Mouse (Mus musculus) spleen, adult 2 months (tissue): Measurements from ENCODE around the gene Alpk3. TPM values are rescaled to one million over a fixed set of nuclear protein-coding genes. Genes with fewer than 3 reads are reported as not detected.

ENCODE experiments used
- DNase-seq, 2 experiments: peaks; one replicate each; pipeline versions ENCODE4 v3.0.0 to v3.0.0-alpha.2; 2012 to 2021; ENCODE audit warnings: low spot score in 2 of 2, low read depth in 1 of 2
- H3K27ac ChIP-seq: fragments of 200-500 bp; 2 replicates; pipeline ENCODE4 v1.5.1; 2012; ENCODE audit warnings: low read length, inconsistent platforms; ENCODE audit not compliant: insufficient read depth
- H3K27me3 ChIP-seq: fragments of 200-500 bp; 2 replicates; pipeline ENCODE4 v1.6.1; 2012; ENCODE audit warnings: mild to moderate bottlenecking, moderate library complexity, low read length, inconsistent platforms; ENCODE audit not compliant: control insufficient read depth, insufficient read depth
- H3K36me3 ChIP-seq: fragments of 200-500 bp; 2 replicates; pipeline ENCODE4 v1.6.1; 2012; ENCODE audit warnings: mild to moderate bottlenecking, low read length, inconsistent platforms; ENCODE audit not compliant: control insufficient read depth, insufficient read depth
- H3K4me1 ChIP-seq: fragments of 200-500 bp; 2 replicates; pipeline ENCODE4 v1.6.1; 2011; ENCODE audit warnings: inconsistent platforms; ENCODE audit not compliant: control insufficient read depth, insufficient read depth, insufficient read length
- H3K4me3 ChIP-seq: fragments of 200-500 bp; 2 replicates; pipeline ENCODE4 v1.5.1; 2011; ENCODE audit warnings: mild to moderate bottlenecking, inconsistent platforms; ENCODE audit not compliant: insufficient read depth, insufficient read length; ENCODE audit errors: extremely low read depth
- CTCF ChIP-seq: fragments of 200-500 bp; IDR thresholded peaks from 2 replicates; pipeline ENCODE4 v1.5.1; 2011; ENCODE audit warnings: mild to moderate bottlenecking, inconsistent platforms; ENCODE audit not compliant: insufficient read depth, insufficient read length, insufficient replicate concordance; ENCODE audit errors: extremely low read depth
- POLR2A ChIP-seq: fragments of 200-500 bp; IDR thresholded peaks from 2 replicates; pipeline ENCODE4 v1.6.1; 2011; ENCODE audit warnings: low read depth, low read length, inconsistent platforms
- WGBS: fragments of 180-500 bp; shearing (Covaris S2); methylation state at CpG from one replicate; pipeline ENCODE4 v1.1.7; 2018; 5-methylcytosine and 5-hydroxymethylcytosine counted together
- polyA plus RNA-seq: library from polyadenylated mRNA; depleted of rRNA; stranded (reverse); fragments of >200 nt; gene quantifications from 2 replicates; pipeline ENCODE4 v1.2.3, GENCODE M21; 2012

Alpk3 gene
- polyA plus RNA-seq, 1 experiment, result 0.12 TPM

GRCm38 (mm10) chr7:81131864-81132263 lies 74.5 kb downstream of the Alpk3 start:
- Histone ChIP-seq H3K27me3 (no peaks in the 10 kb centered on the region), H3K4me1 (no peaks in the 10 kb centered on the region), H3K36me3 (no peaks in the 10 kb centered on the region), H3K27ac (no peak overlapping the region), H3K4me3 (no peak overlapping the region)
- no peak for DNase-seq
- 90% methylated on average over 7 of the region's 7 CpGs for WGBS
- TF ChIP-seq CTCF, result no peak
- no peak for TF ChIP-seq POLR2A

- Histone ChIP-seq H3K36me3 (no peaks in the 10 kb centered on the region), H3K27ac (no peak overlapping the region), H3K27me3 (no peaks in the 10 kb centered on the region), H3K4me1 (no peaks in the 10 kb centered on the region), H3K4me3 (no peak overlapping the region)
- DNase-seq, result no peak
- TF ChIP-seq CTCF (no peak), POLR2A (no peak)
- WGBS, result 61% methylated on average over 2 of the region's 2 CpGs
Observed at GRCm38 (mm10) chr7:81132851-81133279, 75.5 kb downstream of the Alpk3 start.

DNA sequence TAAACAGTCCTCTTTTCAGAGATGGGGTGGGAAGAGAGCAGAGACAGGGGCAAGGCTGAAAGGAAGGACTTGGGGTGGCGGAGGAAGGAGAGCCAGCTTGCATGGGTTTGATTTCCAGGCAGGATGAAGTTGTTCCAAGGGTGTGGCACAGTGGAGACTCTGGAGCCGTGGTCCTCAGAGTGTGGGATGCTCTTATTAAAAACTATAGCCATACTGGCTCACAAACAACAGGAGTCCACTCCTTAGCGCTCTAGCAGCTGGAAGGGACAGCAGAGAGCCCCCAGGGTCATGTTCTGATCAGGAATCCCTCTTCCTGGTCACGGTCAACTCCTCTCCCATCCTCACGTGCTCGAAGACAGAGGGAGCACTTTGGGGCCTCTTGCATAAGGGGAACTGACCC lies 76.0 kb downstream of the Alpk3 start:
- no peak for DNase-seq
- Histone ChIP-seq H3K4me1 (no peaks in the 10 kb centered on the region), H3K27me3 (no peaks in the 10 kb centered on the region), H3K27ac (no peak overlapping the region), H3K4me3 (no peak overlapping the region), H3K36me3 (no peaks in the 10 kb centered on the region)
- WGBS, result 86% methylated on average over 6 of the region's 6 CpGs
- no peak for TF ChIP-seq CTCF
- TF ChIP-seq POLR2A, result no peak

DNA sequence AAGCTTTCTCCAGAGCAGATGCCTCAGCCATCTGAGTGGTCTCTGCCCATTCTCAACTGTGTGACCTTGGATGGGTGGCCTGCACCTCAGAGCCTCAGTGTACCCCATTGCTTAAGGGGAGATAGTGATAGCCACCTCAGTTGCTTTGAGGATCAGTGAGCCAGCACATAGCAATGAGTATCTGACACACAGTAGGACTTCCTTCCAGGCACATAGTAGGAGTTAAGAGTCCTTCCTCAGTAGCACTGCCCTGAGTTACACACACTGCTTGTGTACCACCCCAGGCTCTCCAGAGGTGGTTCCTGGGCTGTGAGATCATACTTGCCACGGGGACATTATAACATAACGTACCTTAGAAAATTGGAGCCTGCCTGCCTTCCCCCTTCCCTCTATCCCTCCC lies 76.5 kb downstream of the Alpk3 start:
- no peak for DNase-seq
- Histone ChIP-seq H3K4me1 (no peaks in the 10 kb centered on the region), H3K27ac (no peak overlapping the region), H3K4me3 (no peak overlapping the region), H3K27me3 (no peaks in the 10 kb centered on the region), H3K36me3 (no peaks in the 10 kb centered on the region)
- WGBS, result 86% methylated on average over 2 of the region's 2 CpGs
- no peak for TF ChIP-seq POLR2A
- TF ChIP-seq CTCF, result no peak

- H3K4me3 ChIP-seq, result no peak overlapping the region
Observed at GRCm38 (mm10) chr7:81134614-81135067, 77.2 kb downstream of the Alpk3 start.

GRCm38 (mm10) chr7:81137292-81137691 lies 79.9 kb downstream of the Alpk3 start:
- H3K27ac ChIP-seq, result no peak overlapping the region
- 90% methylated on average over 5 of the region's 5 CpGs for WGBS
- no peaks in the 10 kb centered on the region for H3K27me3 ChIP-seq
- no peak for TF ChIP-seq CTCF
- no peak for TF ChIP-seq POLR2A
- H3K4me1 ChIP-seq, result no peaks in the 10 kb centered on the region
- H3K4me3 ChIP-seq, result no peak overlapping the region
- no peak for DNase-seq
- H3K36me3 ChIP-seq, result no peaks in the 10 kb centered on the region

More at GRCm38 (mm10) chr7:81134614-81135067, 77.2 kb downstream of the Alpk3 start:
- no peaks in the 10 kb centered on the region for H3K36me3 ChIP-seq
- no peaks in the 10 kb centered on the region for H3K27me3 ChIP-seq
- H3K27ac ChIP-seq, result no peak overlapping the region
- H3K4me1 ChIP-seq, result no peaks in the 10 kb centered on the region
- no peak for DNase-seq
- 9% methylated on average over 9 of the region's 9 CpGs for WGBS
- no peak for TF ChIP-seq CTCF
- no peak for TF ChIP-seq POLR2A

DNA sequence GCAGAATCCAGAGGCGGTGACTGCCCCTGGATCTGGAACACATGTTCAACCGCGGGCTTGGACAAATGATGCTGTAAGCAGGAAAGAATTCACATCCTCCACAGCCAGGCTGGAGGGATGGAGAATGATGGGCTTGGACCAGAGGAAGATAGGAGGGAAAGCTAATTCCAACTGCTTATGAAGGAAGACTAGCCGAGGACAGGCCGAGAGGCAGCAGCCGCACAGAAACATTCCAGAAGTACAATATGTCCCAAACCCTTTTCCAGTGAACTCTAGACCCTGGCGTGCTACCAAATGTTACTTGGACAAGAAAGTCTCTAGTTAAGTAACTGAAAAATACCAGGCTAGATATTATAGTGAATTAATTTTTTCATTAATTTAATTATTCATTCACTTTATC lies 81.7 kb downstream of the Alpk3 start:
- Histone ChIP-seq H3K4me1 (no peaks in the 10 kb centered on the region), H3K36me3 (no peaks in the 10 kb centered on the region), H3K4me3 (no peak overlapping the region), H3K27me3 (no peaks in the 10 kb centered on the region), H3K27ac (no peak overlapping the region)
- no peak for DNase-seq
- WGBS, result 90% methylated on average over 7 of the region's 7 CpGs
- TF ChIP-seq POLR2A (no peak), CTCF (no peak)
